Mouse (Mus musculus) layer of hippocampus, adult 18-20 months (tissue): ENCODE measurements at regions not wholly inside any gene's neighbourhood (a gene's known extent, or its start where the extent isn't known, plus 50 kb on each side); places are given as distances from the start of the nearest gene placed in this dataset.
"Not testable (repeated sequence)": the region's sequence is repeated elsewhere in the genome, so short reads cannot be mapped to it uniquely, and the experiment has no call there.

Source experiments
- DNase-seq, 2 experiments: peaks; one replicate each; pipeline ENCODE4 v3.0.0; 2022; ENCODE audit warnings: low spot score in 2 of 2

DNA sequence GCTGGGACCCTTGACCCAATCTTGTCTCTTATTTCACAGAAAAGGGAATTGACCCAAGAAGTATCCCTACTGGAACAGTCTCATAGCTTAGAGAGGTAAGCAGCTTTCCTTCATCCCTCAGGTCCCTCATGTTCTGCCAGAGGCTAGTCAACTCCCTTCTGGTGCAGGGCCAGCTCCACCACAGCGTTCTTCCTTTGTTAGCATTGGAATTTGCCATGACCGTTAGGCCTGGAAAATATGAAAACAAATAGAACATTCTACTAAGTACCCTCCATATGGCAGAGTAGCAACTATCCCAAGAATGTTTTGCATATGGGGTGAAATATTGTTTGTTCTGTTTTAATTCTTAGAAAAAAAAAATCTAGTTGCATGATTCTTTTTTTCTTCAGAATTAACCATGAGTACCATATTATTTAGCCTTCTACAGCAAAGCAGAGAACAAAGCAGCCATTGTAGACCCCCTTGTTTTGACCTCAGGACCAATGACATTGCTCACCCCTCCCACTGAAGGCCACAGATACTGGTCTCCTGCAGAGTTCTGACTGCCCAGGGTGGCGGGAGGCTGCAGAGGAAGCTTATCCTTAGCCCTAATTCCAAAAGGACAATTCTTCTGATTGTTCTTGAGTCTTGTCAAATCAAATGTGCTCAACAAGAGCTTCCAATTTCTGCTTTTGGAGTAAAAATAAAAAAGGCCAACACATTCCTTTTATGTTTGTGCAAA is 78.1 kb upstream of the Ehbp1 start:
- no peak for DNase-seq

- DNase-seq = no peak
Observed at GRCm38 (mm10) chr11:22421762-22422161, 79.7 kb upstream of the Ehbp1 start.

- DNase-seq = peak in 1 of 2 experiments; percentile 40
Observed at GRCm38 (mm10) chr11:22437140-22437850, 74.6 kb upstream of the Tmem17 start.

DNA sequence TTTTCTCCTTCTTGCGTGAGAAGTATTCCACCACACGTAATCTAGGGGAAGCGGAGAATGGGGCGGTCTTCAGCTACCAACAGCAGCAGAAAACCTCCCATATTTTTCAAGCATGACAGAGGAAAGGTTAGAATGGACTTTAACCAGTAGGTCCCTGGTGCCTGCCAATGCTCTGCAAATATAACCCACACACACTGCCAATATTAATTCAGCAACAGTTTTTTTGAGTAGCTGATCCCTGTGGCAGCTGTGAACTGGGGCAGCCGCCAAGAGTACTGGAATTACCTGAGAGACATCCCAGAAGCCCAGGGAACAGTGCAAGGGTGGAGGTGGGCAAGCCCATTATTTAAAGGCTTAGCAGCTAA is 74.1 kb upstream of the Tmem17 start:
- DNase-seq = no peak

DNA sequence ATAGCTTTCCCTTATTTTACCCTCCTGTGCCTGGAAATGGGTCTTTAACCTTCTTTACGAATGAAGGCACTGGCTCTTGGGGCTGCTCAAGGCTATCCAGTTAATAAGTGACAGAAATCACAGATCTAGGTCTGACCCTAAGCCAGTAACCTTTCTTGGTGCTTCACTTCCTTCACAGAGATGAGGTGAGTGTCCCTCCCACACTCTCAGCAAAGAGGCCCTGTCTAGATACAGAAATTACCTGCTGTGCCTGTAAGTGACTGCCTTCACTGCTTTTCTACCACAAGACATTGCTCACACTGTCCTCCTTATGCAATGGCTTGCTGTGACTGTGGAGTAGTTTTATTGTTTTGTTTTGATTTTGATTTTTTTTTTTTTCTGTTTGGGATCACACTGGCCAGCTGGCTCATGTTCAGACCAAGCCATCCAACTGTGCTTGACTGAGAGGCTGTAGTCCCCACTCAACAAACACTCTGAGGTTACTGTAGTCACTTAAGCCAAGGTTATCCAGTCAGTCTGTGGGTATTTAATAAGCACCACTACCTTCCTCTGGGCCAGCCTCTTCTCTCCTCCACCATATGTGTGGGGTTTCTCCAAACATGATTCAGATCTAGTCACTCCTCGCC is 73.3 kb upstream of the Tmem17 start:
- DNase-seq = no peak

DNA sequence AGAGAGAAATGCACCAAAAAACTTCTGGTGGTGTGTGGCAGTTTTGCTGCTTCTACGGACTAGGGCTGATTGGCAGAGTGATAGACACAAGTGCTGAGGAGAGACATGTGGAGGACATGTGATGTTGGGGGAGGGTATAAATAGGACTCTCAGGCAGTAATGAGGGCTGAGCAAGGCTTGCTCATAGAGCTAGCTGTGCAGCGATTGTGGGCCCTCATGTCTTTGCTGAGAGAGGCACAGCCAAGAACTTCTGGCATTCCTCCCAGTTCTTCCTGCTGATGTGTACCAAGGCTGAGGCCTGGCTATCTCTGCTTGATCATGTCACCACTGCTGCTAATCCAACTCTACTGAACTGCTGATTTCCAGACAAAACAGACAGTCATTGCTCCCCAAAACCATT is 71.4 kb upstream of the Tmem17 start:
- peak in 1 of 2 experiments; percentile 47 for DNase-seq

GRCm38 (mm10) chr11:22453161-22453560 is 58.7 kb upstream of the Tmem17 start:
- no peak for DNase-seq

GRCm38 (mm10) chr11:22456286-22456685 is 55.6 kb upstream of the Tmem17 start:
- DNase-seq = no peak

GRCm38 (mm10) chr11:22457220-22457619 is 54.7 kb upstream of the Tmem17 start:
- DNase-seq = no peak

- DNase-seq = no peak
Observed at GRCm38 (mm10) chr11:22458951-22459703, 52.8 kb upstream of the Tmem17 start.

- DNase-seq = not testable (repeated sequence)
Observed at GRCm38 (mm10) chr11:22461019-22461735, 50.7 kb upstream of the Tmem17 start.
